Mouse (Mus musculus): ENCODE measurements at regions not wholly inside any gene's neighbourhood (a gene's known extent, or its start where the extent isn't known, plus 50 kb on each side); places are given as distances from the start of the nearest gene placed in this dataset.

DNA sequence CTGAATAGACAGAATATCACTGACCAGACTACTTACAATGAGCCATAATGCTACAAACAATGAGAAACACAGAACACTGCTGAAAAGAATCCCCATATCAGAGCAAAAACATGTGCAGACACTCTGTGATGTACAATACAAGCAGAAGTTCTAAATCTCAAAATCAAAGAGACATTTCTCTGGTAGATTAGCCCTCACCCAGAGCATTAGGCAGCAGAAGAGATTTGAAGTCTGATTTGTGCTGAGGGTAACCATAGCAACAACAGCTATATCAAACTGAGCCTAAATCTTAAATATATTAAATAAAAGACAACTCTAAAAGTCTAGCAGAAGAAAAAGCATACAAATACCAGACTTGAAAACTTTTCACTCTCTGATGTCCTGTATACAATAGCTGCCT, 691.5 kb downstream of the 1190002N15Rik start:
- H3K27ac ChIP-seq: no peak overlapping the region
- H3K27me3 ChIP-seq: no peaks in the 10 kb centered on the region
- ATAC-seq (ENCODE audit: insufficient number of reproducible peaks, insufficient read depth, low FRiP score, low TSS enrichment): no peak
- no peaks in the 10 kb centered on the region for H3K36me3 ChIP-seq
- no peaks in the 10 kb centered on the region for H3K4me1 ChIP-seq
- H3K4me3 ChIP-seq: no peak overlapping the region
- H3K4me2 ChIP-seq (replicated peaks): no peak overlapping the region
- H3K9me3 ChIP-seq: no peaks in the 10 kb centered on the region
- no peak overlapping the region for H3K9ac ChIP-seq

- ATAC-seq (ENCODE audit: insufficient number of reproducible peaks, insufficient read depth, low FRiP score, low TSS enrichment): no peak
- WGBS: 75% methylated on average over 5 of the region's 5 CpGs
- no peaks in the 10 kb centered on the region for H3K9me3 ChIP-seq
These were observed 694.0 kb downstream of the 1190002N15Rik start for GRCm38 (mm10) chr9:93843869-93844268.

More at GRCm38 (mm10) chr9:93843869-93844268, 694.0 kb downstream of the 1190002N15Rik start:
- H3K27ac ChIP-seq: no peak overlapping the region
- H3K36me3 ChIP-seq: no peaks in the 10 kb centered on the region
- H3K4me1 ChIP-seq: no peaks in the 10 kb centered on the region
- no peaks in the 10 kb centered on the region for H3K27me3 ChIP-seq
- no peak overlapping the region for H3K9ac ChIP-seq
- H3K4me3 ChIP-seq: no peak overlapping the region
- H3K4me2 ChIP-seq (replicated peaks): no peak overlapping the region

All from embryonic facial prominence, embryonic 12.5 days (tissue).